Mouse (Mus musculus) urinary bladder, postnatal 14 days (tissue): ENCODE data around the gene Mllt3.

ENCODE experiments used
- DNase-seq: peaks from one replicate; pipeline ENCODE4 v3.0.0; 2021; ENCODE audit warnings: low spot score

The Mllt3 gene

GRCm38 (mm10) chr4:87949451-87949850 lies 83.7 kb downstream of the Mllt3 start:
- DNase-seq: no peak

GRCm38 (mm10) chr4:87944320-87944719 lies 88.8 kb downstream of the Mllt3 start:
- DNase-seq: no peak

GRCm38 (mm10) chr4:87942921-87943403 lies 90.2 kb downstream of the Mllt3 start:
- DNase-seq: no peak

- DNase-seq: no peak
Observed at GRCm38 (mm10) chr4:87939474-87940154, 93.5 kb downstream of the Mllt3 start.

DNA sequence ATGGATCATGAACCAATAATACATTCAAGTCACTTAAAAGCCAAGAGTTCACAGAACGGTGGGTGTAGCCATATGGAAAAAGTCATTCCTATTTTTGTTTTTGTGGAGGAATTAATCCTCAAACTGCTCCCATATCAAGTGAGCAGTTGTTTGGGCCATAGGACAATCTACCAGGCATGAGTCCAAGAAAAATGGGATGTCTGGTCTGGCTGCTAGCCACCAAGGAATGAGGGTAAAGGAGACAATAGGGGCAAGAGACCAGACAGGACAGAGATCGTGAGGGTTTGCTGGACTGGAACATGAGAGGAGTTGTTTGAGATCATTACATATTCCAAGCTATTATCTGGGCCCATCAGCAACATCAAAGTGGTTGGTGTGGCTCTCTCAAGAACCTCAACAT lies 96.8 kb downstream of the Mllt3 start:
- no peak for DNase-seq

DNA sequence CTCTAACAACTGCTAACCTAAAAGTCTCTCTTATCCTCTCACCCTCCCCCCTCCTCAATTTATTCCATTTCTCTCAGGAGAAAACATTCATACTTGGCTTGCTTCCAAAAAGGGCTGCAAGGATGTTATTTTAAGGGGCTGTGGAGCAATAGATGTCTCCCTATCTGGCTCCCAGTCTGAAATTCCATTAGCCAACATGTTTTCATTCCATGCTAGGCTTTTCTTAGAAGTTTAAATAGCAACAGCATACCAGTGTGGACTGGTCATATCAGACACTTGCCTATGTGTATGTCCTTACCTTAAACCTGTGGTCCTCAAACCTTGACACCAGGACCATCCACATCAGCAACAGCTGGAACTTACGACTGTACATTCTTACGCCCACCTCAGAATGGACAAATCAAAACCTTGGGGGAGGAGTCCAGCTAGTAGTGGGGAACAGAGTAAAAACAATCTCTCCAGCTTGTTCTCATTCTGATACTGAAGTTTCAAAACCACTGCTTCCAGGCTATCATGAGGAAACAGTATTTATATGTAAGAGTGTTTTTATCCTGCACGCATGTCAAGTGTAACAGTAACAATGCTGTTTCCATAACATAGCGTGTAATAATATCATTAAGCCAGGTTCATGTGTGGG lies 99.3 kb downstream of the Mllt3 start:
- DNase-seq: no peak

DNA sequence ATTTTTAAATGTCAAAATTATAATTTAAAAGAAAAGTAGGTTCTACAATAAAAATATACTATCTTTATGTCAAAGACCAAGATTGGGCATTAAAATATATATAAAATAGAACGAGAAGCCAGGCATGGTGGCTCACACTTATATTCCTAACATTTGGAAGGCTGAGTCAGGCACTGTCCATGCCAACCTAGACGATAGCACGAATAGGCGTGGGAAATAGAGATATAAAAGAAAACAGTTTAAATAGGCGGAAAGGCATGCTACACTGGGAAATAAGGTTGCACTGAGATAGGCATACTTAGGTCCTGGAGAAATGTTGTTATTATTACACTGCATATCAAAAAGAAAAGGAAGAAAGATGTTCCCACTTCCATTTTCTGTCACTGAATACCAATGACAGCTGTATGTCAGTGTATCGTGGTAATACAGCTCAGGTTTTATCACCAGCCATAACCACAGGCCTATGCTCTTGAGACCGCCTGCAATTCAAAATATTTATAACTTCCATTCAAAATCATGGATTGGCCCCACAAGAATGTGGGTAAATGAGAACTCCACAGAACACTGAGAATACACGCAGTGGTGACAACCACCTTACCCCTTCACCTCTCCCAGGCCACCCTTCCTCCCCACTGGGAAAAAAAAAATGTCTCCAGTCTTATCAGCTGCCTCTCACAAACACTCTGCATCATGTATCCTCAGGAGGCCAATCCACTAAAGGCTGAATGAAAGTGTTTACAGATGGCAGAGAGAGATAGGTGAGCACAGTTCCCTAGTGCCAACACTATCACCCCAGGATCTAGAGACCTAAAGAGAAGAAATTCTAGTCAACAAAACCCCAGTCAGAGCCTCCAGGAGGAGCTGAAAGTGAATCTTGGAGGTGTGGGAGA lies 102.6 kb downstream of the Mllt3 start:
- no peak for DNase-seq

GRCm38 (mm10) chr4:87928603-87929199 lies 104.5 kb downstream of the Mllt3 start:
- no peak for DNase-seq

- no peak for DNase-seq
Observed at GRCm38 (mm10) chr4:87927354-87927753, 105.8 kb downstream of the Mllt3 start.

DNA sequence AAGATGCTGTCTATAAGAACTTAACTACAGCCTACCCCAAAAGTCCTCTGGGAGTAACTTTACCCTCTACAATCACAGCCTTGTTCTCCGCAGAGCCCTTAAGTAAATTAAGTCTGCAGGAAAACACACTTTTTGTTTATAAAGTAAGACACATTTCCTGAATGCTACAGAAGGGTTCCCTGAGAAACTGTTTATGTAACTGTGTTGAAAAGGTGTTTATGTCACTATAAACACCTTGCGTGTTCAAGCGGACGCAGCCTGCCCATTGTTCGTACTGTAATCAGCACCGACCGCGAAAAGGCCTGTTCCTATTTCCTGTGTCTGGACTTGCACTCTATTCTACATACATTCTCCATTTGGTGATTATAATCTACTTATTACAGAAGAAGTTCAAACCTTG lies 112.5 kb downstream of the Mllt3 start:
- DNase-seq: no peak

- peak; percentile 26 for DNase-seq
Observed at GRCm38 (mm10) chr4:87911172-87911994, 121.8 kb downstream of the Mllt3 start.

DNA sequence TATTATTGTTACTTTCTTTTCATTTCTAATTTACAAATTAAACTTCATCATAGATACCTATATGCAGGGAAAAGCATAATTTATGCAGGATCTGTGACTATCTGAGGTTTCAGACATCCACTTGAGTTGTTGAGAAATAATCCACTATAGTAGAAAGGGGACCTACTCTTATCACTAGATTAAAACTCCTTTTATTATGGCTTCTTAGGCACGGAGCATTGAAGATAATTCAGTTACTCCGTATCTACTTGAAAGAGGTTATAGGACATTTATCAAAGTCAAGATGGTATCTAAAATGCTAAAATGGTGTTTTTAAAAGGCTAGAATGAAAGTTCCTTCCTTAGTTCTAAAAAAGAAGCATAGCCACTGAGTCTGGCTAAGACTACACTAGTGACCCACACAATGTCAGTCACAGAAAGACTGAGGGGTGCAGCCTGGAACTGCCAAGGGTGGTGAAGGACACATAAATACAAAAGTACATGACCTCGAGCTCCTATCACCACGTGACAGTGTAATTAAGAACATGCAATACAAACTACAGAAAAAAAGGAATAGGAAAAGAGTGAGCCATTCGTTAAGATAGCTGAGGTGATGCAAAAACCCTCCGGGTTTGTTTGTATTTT lies 127.9 kb downstream of the Mllt3 start:
- no peak for DNase-seq

DNA sequence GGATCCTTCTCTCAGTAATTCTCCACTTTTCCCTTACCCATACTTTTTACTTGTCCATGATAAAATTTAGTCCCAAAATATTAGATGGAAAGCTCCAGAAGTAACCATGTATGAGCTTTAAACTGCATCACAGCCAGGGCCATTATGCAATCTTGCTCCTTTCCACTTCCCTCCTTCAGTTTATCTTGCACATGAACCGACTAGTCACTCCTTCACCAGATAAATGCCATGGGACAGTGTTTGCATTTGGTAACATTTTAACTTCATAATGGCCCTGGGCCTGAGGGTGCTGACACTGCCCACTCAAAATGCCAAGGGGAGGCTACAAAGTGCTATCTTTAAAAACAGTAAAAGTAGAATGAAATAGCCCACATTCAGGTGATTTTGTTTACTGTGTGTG lies 128.4 kb downstream of the Mllt3 start:
- no peak for DNase-seq

DNA sequence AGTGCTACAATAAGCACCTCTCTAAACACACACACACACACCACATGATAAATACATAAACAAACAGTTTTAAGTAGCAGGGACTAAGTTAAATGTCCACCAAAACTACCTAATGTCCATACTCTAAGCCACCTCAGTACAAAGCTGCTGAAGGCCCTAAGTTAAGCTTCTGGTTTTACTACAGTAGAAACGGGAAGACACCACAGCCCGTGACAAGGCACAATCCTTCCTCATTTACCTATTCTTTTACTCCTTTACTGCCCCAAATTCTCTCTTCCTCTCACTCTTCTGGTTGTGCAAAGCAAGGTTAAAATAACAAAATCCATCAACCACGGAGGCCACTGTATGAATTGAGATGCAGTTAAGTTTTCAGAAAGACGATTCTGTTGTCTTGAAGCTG lies 130.6 kb downstream of the Mllt3 start:
- no peak for DNase-seq

GRCm38 (mm10) chr4:87901166-87901565 lies 132.0 kb downstream of the Mllt3 start:
- DNase-seq: no peak

GRCm38 (mm10) chr4:87893498-87893897 lies 139.7 kb downstream of the Mllt3 start:
- no peak for DNase-seq

- DNase-seq: no peak
Observed at GRCm38 (mm10) chr4:87893012-87893411, 140.2 kb downstream of the Mllt3 start.

GRCm38 (mm10) chr4:87883225-87883875 lies 149.8 kb downstream of the Mllt3 start:
- DNase-seq: no peak

DNA sequence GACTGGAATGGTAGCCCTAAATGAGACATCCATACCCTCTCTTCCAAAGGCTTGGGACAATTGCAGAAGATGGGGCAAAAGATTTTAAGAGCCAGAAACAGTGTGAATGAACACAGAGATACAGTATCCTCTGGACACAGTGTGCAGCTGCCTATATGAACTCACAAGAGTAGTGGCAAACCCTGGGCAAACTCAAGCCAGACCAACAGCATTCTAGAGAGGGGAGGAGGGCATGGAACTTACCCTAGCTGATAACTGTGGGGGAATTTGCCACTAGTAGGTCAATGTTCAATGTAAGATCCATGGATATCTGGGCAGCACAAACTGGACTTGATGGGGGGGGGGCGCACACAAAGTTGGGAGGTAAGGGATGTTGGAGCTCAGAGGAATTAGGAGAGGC lies 151.2 kb downstream of the Mllt3 start:
- DNase-seq: no peak

GRCm38 (mm10) chr4:87881583-87881982 lies 151.6 kb downstream of the Mllt3 start:
- no peak for DNase-seq
